Mouse (Mus musculus) left cerebral cortex, adult 11 months (tissue): ENCODE results near the gene Fmod.

ENCODE experiments used
- DNase-seq: peaks from one replicate; pipeline ENCODE4 v3.0.0; 2022; ENCODE audit warnings: low spot score

Fmod gene

DNA sequence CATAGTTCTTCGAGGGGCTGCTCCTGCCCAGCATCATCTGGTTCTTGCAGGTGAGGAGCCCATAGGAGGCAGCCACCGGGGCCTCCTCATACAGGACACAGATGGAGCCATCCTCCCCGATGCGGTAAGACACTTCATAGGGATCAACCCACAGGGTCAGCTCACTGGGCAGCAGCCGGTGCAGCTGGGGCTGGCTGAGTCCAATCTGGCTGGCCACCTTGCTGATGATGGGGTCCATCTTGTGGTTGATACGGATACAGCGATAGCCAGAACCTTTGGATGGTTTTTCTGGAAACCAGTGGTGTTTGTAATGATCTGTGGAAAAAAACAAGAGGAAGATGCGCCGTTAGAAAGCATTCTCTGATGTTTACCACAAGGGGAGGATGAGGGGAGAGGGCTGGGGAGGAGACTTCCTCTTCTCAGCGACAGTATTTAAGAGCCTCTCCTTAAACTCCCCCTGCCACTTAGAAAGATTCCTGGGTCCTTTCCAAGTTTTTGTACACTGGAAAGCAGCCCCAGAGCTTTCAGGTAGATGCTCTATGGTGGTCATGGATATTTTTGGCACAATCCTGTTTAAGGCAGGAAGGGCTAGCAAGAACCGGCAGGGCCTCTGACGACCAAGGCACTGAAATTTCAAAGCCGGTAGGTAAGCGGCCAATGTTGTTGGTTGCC, 40.5 kb downstream of the Fmod start:
- DNase-seq: no peak

DNA sequence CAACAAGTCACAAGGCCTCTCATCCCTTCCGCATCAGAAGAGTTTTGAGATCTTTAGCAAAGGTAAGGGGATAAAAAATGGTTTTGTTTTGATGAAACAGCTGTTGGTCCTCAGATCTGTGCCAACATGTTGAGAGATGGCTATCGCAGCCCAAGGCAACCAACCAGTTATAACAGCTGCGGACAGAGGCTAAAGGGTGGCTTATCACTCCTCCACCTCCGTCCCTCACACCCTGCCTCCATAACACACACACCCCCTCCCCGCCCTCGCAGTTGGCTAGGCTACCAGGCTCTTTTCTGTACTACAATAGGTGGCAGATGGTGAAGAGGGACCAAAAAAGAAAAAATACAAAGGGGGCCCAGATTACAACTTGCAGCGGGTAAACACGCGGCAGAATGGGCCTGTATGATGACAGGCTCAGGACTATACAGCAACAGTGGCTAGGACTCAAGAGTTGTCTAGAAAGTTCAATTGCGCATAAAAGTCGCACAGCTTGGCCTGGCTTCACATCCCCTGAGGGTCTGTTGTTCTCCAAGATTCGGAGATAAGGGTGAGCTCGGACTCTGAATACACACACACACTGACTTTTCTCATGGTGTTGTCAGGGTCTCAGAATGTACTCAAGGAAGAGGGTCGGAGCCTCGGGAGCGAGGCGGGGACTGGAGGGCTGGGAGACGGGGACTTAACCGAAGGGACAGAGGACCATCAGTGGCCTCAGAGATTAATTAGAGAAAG, 41.2 kb downstream of the Fmod start:
- no peak for DNase-seq

DNA sequence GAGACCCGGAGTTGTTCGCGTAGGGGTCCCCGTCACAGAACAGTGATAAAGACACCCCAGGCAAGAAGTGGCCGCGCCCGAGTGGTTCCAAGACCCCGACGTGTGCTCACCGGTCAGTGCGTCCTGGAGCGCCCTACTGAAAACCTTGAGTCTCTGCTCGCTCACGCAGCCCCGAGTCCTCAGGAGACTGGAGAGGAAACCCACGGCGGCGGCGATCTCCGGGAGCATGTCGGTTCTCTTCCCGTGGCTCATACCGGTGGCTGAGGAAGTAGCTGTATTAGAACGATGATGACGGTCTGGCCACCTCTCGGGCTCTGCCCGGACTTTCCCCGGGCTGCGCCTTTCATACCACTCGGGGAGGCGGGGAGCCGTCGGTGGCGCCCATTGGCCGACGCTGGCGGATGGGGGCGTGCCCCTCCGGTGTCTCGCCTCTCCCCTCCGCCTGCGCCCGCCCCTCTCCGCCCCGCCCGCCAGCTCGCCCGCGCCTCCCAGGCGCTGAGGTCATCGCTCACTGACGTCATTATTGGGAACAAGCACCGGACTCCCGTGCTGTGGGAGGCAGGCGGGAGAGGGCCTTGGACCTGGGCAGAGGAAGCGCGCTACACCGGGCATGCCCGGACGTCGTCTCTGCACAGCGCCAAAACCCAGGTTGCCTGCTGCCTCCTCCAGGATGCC, 41.9 kb downstream of the Fmod start, which contains the start of gene Btg2:
Gene Btg2 (minus strand): TSS at position 319 of the 675 bp plus-strand sequence.
- peak; percentile 94 for DNase-seq

DNA sequence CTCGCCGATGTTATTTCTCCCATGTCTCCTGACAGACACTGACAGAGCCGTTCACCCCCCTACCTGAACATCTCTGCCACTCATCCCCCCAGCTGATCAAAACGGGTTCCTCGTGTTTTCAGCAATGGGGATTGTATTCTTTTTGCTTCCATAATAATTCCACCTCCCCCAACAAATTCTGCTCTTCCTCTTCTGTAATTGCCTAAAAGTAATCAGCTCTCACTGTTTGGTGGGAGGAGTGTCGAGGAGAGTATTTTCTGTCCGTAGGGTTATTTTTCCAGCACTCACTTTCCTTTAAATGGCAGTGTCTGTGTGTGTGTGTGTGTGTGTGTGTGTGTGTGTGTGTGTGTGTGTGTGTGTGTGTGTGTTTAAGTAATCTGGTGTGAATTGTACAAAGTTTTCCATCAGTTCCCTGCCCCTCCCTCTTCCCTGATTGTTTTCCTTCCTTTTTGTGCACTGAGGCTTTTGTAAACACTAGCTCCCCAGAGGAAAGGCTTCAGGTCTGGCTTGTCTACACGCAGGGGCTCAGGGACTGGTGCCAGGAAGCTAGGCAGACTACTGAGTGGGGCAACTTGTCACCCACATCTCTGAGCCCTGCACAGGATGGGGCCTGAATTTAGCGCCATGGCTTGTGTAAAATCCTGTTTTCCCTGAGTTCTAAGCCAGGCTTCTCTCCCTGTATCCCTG, 42.6 kb downstream of the Fmod start:
- no peak for DNase-seq

DNA sequence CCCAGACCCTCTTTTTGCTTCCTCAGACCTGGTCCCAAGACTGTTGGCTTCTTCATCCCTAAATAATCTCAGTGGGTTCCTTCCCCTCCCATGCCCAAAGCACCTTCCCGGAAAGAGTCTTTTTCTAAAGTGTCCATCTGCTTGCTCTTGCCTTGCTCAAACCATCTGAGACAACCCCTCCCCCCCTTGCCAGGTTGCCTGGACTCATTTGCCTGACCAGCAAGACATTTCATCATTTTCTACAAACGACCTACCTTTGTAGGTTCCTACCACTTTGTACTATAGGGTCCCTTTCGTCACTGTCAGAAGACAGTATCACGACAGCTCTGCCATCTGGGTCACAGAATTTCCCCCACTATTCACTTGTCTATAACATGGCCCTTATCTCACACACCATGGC, 43.4 kb downstream of the Fmod start:
- no peak for DNase-seq

DNA sequence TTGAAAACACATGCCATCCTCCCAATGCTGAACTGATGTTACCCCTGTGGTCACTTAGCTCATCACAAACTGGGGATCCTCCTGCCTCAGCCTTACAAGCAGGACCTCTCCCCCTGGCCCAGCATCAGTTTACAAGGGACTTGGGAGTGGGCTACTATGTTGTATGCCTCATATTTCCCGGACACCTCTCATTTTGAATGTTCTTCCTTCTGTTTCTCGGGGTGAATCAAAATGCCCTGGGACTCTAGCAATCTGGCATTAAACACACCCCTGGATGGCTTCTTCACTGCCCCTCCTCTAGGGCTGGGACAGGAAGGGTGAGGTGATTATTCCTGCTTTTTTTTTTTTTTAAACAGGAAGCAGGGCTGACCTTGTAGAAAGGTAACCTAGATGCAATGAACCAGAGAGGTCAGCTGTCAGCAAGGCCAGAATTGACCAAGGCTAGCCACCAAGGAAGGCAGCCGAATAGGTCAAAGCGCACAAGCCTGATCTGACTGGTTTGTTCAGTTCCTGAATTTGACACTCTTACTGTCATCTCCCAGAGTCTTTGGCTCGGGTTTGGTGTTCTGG, 43.9 kb downstream of the Fmod start:
- no peak for DNase-seq

DNA sequence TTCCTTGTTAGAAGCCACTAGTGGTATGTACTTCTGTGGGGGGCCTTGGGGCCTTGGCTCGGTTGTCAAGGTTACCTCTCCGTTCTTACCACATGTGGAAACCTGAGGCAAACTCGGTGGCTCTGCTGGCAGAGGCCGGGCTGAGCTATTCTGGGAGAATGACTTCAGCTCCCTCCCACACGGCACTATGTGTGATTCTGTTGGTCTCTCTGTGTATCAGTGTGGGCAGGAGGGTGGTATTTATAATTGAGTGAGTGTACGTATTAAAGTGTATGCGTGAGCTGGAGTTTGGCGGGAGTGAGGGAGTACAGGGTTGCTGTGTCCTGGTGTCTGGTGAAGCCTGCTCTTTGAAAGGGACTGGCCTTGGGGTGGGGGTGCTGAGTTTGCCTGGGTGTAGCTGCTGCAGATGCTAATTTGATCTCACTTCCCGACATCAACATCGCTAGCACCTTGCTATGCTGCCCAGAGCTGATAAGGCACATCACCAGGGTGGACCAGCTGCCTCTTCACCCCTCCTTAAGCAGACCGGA, 46.0 kb downstream of the Fmod start:
- DNase-seq: peak; percentile 84

DNA sequence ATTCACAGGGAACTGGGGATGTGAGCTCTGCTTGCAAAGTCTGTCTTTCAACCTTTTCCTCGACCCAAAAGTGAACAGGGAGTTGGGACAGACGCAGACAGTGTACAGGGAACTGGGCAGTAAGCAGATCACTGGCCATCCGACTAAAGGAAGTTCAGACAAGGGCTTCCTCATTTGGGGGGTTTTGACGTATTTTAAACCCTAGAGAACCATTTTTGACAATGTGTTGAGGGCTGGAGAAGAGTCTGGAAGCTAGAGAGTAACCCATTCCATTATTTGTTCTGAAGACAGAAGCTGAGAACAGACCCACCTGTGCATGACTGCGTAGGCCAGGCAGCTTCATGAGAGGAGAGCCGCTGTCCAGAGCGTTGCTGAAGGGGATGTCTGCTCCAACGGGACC, 46.6 kb downstream of the Fmod start:
- no peak for DNase-seq

DNA sequence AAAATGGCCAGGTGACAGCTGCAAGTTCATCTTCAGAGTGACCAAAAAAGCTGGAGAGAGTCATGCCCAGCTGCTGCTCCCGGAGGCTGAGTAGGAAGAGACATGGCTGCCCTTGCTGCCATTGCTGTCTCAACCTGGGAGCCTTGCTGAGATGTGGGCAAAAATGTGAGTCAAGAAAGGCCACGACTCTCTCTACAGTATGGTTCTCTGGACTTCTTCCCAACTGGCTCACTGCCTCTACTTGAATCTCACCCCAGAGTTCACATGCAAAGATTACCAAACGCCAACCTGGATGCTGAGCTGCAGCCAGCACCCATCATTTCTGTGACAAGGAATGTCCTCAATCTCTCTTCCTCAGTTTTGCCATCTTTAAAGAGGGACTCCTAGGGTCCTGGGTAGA, 47.1 kb downstream of the Fmod start:
- DNase-seq: no peak

DNA sequence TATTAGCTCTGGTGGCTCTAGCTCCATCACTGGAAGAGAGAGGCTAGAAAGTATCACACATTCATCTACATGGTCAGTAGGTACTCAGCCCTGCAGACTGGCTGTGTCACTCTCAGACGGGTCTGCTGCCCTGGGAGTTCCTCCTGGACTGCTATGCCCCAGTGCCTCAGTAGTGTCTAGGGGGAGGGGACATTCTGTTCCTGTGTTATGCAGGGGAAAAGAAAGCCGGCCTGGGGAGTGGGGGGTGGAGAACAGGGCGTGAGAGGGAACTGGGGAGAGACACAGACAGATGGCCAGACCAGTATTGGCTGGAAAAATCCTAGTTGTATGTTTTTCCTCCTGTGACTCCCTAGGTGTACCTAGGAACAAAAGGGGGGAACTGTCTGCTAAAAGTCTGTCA, 49.0 kb downstream of the Fmod start:
- no peak for DNase-seq

DNA sequence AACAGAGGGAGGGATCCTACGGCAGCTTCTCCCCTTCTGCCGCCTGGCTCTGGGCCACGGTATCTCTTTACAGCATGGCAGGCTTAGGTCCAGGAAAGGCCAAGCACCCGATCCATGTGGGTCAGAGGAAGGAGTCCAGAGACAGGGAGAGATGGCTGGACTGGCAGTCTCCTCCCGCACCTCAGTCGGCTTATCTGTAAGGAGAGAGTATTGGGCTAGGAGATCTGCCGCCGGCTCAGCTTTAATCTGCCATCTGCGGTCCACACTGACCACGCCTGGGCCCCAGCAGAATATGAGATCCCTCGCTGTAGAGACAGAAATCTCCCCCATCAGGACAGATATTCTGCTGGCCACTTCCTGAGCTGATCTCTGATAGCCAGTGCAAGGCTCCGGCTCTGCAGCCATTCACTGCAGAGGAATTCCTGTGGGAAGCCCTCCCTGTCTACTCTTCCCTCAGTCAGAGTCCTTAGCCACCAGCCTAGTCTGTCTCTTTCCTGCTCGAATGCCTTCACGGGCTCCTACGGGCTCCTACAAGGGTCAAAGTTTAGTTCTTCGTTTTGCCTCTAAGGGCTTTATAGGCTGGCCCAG, 49.9 kb downstream of the Fmod start:
- DNase-seq: no peak

DNA sequence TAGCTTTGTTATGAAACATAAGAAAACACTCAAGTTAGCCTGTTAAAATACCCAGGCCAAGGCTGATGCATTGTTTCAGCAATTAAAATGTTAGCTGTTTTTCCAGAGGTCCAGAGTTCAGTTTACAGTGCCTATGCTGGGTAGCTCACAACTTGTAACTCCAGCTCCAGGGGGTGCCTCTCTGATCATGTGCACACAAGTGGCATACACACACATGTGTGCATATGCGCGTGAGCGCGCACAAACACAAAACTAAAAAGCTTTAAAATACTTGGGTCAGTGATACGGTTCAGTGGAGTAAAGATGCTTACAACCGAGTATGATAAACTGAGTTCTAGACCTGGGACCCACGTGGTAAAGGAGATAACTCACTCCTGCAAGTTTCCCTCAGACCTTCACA, 52.0 kb downstream of the Fmod start:
- DNase-seq: no peak

DNA sequence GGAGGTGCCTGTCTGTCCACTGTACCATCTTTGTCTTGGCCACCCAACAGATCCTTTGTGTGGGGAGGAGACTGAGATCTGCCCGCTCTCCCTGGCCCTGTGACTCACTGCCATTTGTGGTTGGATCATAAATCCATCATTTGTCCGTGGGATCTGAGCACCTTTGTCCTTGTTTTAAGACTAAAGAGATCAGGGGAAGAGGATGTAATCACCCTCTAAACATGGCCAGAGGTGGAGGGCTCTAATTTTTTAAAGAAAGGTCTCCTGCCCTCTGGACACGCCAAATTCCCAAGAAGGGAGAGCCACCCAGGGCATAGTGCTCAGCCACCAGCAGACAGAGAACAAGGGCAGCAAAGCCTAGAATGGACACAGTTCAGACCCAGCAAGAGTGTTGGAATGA, 54.8 kb downstream of the Fmod start:
- no peak for DNase-seq

DNA sequence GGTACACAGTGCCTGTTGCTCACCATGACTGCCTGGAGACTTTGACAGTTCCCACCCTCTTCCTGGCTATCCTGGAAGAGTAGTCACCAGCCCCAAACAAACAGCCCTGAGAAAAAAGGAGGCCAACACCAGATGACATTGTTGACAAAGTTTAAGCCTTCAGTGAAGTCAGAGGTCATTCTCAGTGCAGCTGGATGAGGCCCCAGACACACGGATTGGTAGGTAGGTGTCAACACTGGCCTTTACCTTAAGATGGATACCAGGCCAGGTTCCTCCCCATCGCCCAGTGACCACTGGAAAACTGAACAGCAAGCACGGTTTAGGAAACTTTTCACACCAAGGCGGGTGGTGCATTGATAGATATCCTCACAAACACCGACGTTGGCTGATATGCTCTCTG, 55.3 kb downstream of the Fmod start:
- no peak for DNase-seq

DNA sequence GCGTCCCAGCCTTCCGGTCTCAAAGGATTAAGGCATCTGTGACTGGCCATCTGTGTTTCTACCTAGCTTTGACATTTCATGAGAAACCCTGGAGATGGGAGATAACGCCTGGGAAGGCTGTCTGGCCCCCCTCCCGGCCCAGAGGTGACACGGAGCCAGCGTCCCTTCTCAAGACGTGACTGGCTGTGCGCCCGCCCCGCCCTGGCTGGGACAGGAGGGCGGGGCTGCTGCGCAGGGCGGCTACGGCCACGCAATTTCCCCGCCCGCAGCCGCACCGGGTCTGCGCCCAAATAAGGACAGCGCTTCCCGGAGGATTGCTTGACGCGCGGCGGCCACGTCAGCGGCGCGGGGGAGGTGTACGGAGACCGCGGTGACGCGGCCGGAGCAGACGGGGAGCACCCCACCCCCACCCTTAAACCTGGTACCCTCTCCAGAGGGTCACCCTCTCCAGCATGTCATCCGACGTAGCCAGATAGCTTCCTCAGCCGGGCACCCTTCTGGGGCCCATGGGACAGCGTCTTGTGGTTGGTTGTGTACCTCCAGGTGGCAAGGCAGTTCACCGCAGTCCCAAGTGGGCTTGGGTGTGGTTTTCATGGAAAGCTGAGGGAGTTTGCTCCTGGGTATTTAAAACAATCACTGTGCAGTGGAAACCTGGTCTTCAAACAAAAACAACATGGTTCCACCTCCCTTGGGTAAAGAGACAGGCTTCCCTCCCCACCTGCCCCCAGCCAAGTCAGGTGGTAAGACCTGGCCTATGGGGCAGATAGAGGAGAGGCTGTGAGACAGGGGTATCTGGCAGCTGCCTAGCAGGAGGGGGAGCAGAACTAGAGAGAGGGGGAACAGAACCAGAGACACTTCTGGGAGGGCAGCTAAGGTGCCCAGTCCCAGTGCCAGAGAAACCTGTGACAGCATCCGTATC, 56.1 kb downstream of the Fmod start:
- peak; percentile 86 for DNase-seq

DNA sequence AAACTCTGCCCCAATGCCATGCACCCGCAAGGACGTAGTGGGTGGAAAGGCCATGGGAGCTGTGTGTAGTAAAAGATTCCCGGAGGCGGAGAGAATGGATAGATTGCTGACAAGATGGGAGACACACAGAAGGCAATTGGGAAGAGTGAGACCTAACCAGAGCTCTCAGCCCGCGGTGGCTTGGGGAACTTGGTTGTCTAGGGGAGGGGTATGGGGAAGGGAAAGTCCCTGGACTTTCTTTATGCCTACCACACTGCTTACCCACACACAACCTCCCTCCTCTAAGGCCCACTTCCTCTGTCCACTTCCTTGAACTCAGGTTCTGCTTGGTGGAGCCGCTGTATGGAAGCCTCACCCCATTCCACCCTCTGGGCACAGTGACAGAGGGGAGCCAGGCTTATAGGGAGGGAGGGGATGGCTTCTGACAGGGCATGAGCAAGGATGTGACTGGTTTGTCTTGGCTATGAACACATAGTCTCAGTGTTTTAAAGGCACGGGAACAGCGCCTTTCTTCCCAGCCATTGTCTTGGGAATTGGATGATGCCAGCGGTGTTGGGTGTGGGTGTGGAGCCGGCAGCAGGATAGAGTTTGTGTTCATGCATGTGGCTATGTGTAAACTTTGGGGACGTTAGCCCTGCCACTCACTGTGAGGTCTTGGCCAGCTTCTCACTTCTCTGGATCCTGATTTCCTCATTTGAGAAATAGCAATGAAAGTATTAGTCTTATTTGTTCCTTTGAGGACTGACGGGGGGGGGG, 56.9 kb downstream of the Fmod start:
- no peak for DNase-seq

DNA sequence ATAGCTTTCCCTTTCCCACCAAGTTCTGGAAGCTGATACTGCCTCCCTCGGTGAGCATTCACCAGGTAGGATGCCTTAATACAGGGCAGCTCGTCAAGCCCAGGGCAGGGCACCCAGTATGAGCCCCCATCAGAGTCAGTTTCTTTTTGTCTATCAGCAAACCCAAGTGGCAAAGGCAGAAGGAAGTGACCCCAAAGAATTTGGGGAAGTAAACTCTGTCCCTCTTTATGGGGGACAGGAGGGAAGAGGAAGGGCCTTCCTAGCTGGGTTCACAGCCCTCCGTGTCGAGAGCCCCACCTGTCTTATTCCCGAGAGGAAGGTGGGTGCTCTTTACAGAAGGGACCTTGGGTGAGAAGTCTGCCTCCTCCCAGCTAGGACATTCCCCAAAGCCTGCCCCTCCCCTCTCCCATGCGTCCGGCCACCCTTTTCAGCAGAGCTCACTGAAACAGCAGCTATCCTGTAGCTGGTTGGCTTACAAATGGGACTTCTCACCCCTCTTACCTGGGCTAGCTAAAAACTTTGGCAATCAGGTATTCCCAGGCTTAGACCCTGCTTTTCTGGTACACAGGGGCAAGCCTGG, 58.1 kb downstream of the Fmod start:
- DNase-seq: no peak

DNA sequence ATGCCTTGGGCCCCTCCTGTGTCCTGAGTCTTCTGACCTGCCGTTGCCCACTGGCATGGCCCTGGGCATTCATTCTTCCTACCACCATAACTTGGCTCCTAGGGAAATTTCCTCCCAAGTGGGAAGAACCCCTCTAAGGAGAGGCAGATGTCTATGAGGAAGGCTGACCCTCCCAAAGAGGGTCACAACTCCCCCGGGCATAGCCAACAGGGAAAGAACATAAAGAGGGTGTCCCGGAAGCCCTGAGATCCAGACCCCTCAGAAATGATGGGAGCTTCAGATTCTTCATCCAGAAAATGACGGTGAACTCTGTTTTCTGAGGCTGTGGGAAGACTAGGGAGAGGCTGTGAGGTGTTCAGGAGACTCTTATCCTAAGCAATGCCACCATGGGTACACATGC, 58.7 kb downstream of the Fmod start:
- DNase-seq: no peak

DNA sequence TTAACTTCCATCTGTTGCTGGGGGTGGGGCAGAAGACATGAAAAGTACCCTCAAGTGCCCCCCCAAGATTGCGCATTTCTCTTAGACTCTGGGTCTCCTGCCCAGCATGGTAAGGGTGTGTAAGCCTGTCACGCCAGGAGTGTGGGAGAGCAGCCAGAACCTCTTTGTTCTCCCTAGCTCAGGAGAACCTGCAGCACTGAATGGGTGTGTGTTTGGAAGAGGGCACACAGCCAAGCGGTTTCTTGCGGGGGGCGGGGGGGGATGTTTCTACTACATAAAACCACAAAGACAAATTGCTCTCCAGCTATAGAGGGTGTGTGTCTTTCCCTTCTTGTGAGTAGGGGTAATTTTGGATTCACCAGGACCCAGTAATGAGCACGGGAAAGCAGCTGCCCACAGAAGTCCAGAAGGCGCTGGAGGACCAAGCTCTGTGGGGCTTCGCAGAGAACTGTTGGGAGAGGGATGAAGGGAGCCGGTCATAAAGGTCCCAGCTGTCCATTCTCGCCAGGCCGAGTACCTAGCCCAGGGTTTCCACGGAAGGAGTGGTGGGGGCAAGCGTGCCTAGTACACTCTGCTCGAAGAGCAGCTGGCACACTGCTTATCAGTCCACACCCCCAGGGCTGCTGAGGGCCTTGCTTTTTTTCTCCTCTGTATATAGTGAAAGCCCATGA, 59.3 kb downstream of the Fmod start:
- no peak for DNase-seq
